Mouse (Mus musculus) embryo, embryonic 9.5 days (tissue): ENCODE results near the gene Dlg5.

Source experiments
- DNase-seq: peaks from one replicate; pipeline ENCODE4 v3.0.0-alpha.2; 2017; ENCODE audit errors: extremely low spot score

Dlg5 gene

DNA sequence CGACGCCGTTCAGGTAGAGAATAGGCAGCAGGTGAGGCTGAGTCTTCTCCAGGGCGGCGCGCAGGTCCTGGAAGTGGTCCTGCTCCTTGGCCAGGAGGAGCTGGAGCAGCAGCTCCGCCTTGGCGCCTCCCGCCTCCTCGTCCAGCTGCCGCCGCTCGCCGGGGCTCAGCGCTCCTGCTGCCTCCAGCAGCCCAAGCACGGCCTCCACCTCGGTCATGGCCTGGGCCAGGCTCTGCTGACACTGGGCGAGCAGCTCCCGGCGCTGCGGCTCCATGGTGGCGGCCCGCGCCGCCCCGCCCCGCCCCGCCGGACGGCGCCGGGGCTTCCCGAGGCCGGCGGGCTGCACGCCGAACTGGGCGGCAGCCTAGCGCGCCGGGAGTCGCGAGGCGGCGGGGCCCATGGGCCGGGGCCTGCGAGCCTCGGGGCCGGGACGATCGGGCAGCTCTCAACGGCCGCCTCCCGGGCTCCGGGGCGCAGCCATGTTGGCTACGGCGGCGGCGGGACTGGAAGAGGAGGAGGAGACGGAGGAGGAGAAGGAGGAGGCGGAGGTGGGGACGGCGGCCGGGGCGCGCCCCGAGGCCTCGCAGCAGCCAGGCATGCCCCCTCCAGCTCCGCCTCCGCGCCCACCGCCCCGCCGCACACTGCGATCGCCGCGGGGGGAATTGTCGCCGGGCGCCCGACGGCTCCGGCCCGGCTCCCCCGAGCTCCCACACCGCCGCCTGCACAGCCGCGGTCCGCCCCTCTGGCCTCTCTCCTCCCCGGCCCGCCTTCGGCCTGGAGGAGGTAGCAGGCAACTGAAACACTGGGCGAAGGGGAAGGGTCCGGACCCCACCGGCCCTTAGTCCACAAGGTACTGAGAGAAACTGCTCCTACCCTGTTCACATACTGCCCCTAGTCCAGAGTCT, at the start of gene Dlg5:
Dlg5 (minus strand) TSS at position 744 of the 905 bp plus-strand sequence.
- DNase-seq: peak; percentile 76

DNA sequence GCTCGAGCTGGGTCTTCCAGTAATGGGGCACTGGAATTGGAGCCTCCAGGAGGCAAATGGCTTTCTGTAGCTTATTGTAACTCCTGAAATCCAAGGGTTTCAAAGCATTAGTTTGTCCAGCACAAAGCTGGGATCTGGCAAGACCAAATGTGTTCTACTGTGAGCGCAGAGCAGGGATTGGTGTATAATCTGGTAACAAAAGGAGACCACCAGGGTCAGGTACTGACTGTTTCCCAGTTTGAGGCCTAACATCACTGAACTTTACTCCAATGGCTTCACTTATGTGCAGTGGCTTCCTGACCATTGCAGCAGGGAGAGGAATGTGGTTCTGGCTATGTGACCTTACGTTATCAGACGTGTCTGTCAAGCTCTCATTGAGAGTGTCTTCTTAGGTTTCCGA, 47.9 kb upstream of the Dlg5 start:
- no peak for DNase-seq

DNA sequence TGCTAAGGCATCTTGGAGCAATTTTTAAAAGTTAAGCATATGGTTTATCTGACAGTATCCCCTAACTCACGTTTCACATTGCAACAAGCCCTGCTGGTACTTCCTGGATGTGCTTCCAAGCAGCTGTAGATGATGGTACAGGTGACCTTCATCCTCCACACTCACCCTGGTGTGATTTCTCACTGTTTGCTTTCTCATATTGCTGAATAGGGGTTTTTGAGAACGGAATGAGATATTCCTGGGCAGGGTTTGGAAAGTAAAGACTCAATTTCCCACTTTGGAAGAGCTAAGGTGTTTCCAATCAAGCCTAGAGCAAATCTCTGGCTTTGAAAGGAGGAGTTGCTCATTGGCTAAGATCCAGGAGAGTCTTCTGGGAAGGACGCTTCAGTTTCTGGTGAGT, 47.2 kb upstream of the Dlg5 start, which contains the start of gene E330034G19Rik:
E330034G19Rik (plus strand) TSS at position 301 of the 400 bp plus-strand sequence.
- DNase-seq: no peak

DNA sequence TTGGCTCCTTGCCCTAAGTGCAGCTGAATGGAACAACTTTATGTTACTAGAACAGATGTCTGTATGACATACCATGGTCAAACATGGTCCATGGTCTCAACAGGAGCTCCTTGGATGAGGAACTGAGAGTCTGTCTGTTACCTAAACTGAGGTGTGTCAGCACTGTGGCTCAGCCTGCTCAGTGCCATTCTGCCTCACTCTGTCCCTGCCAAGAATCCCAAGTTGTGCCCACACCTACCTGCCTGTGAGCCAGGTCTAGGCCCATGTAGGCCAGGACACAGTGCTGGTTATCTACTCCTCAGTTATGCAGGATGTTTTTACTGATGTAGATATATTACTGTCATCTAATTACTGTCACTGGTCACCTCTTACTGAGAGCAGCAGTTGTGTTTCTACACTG, 45.0 kb upstream of the Dlg5 start:
- DNase-seq: no peak

DNA sequence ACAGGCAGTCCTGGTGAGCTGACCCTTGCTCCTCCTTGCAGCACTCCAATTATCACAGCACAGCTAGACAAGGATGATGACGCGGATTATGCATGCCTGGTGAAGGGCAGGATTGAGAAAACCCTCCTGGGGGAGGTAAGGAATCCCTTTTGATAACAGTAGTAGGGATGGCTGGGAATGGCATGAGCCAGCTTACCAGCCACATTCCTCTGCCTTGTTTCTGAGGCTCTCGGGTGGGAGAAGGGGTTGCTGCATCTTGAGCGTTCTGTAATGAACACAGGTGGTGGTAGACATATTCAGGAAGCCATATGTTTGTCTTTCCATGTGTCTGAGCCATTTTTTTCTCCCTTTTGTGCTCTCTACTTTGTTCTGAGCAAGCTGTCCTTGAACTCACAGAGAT, 40.4 kb upstream of the Dlg5 start:
- DNase-seq: no peak

DNA sequence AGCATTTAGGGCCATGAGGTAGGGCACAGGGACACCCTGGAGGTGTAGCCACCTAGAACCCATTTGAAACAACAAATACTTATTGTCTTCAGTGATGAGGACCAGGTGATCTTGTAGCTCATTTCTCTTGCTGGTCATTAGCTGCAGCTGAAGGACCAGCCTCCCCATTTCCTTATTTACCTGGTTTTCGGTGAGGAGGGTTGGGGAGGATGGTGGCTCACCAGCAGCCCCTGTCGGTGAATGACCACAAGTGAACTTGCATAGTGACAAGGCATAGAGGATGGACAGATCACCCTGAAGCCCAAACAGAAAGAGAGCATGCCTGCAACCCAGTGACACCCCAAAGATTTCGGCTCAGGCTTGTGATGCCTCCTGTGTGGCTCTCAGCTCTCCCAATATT, 36.6 kb upstream of the Dlg5 start:
- no peak for DNase-seq

DNA sequence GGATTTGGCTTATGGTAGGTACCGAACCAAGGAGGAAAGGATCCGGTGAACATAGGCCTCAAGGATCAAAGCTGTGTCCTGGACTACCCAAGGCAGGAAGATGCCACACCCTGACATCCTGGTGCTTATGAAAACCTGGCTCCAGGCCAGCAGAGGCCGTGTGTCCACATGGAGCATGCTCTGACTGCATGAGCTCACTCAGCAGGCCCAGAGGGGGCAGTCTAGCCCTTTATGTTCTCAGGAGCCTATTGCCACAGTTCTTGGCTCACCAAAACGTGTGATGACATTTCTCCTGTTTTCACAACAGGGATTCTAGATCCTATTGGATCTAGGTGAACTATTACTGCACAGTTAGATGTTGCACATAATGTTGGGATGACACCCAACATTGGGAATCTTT, 35.6 kb upstream of the Dlg5 start:
- no peak for DNase-seq

DNA sequence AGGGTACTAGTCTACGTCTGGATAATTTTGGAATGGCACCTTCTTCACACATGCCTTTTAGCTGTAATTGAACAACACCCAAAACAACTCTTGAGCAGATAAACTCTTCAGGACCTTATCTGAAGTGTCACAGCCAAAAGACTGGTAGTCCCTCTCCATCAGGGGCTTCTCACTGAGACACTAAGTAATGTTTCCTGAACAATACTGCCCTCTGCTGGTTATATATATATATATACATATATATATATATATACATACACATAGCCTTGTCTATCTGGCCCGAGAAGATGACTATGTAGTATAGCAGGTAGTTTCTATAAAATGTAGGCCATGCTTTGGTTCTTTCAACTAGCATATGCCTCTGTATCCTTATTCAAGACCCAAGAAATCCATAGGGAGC, 29.8 kb upstream of the Dlg5 start:
- DNase-seq: no peak

DNA sequence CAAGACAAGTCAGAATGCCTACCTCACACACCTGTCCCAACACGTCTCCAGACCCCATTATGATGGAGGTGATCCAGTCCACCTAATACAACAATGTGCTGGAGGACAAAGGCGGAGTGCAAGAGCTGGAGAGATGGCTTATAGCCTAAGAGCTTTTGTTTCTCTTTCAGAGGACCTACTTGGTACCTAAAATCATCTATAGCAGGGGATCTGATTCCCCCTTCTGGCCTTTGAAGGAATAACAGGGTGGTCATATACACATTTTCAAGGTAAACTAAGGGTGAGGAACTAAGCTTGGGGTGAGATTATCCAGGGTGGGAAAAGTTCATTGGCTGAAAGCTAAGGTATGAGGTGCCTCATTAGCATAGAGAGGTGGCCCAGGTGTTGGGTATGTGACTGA, 27.9 kb upstream of the Dlg5 start:
- DNase-seq: peak; percentile 36

DNA sequence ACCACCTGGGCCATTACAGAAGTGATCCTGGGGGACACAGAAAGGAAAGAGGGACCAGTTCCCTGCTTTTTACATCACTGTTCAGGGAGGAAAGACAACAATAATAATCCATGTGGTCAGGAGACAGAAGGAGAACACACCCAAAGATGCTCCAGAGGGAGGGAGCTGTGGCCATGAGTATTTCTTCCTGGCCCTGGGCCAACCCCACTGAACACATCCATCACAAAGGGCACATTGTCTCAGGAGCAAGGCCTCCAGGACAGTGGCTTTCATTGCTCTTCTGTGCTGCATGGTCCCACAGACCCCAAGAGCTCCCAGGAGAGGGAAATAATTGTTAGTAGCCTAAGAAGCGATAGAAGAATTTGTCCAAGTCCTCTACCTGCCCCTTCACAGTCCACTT, 23.9 kb upstream of the Dlg5 start:
- no peak for DNase-seq

DNA sequence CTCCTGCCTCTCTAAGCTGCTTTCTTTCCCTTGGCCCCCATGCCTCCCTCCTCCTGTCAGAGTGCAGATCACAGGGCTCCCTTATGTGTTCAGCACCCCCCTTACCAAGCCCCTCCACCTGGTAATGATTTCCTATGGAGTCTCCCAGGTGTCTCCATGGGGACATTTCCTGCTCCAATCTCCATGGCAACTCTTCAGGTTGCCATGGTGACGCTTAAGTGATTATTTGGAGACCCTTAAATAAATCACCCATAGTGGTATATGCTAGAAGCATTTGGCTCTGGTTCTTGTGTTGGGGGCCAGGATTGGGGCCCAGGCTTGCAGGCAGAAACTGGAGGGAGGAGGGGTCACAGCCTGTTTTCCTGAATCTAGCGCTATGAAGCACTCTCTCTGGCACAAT, 17.2 kb upstream of the Dlg5 start:
- DNase-seq: peak; percentile 50

DNA sequence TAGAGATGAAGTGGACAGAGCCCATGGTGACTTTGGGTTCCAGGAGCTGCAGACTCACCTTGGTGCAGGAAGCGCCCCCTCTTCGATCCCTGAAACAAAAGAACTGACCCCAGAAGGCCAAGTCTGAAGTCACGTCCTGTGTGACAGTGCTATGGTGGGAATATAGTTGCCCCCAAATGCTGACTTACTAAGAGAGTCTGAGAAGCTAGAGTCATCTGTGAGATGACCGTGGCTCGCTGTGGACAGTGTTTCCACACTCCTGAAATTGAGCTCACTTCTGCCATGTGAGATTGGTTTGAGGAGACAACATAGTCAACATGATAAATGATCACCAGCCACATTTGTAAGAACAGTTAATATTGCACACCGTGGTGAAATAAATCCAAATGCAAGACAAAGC, 16.7 kb upstream of the Dlg5 start:
- no peak for DNase-seq

DNA sequence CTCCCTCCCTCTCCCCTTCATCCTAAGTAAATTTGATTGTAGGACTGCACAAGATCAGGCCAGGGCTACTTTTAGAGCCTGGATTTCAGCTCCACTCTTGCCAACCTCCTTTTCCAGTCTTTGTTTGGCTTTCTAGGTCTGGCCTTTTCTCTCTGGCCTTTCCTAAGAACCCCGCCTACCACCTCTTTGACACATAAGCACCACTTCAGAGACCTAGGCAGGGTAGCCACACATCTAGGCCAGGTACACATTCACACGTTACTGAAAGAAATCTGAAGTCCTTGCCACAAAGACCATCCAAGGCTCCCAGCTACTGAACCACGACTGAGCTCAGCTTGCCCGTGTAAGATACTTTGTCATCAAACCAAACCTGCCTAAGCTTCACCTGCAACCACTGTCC, 14.7 kb upstream of the Dlg5 start:
- DNase-seq: no peak

DNA sequence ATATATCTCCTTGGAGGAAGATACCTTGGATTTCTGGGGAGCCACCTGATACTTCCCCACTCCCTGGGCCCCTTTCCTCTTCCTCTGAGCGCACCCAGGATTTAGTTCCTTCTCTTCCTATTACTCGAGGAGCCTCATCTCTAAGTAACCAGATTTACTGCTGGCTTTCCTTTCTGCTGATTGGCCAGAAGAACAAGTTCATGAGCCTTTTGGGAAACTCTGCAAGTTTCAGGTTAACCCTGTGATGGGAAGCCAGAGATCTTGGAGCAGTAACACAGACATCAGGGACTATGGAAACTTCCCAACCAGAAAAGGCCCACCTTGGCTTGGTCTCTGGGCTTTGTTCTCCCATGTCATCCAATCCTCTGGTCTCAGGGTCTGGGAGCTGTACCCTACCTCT, 10.2 kb upstream of the Dlg5 start:
- no peak for DNase-seq

DNA sequence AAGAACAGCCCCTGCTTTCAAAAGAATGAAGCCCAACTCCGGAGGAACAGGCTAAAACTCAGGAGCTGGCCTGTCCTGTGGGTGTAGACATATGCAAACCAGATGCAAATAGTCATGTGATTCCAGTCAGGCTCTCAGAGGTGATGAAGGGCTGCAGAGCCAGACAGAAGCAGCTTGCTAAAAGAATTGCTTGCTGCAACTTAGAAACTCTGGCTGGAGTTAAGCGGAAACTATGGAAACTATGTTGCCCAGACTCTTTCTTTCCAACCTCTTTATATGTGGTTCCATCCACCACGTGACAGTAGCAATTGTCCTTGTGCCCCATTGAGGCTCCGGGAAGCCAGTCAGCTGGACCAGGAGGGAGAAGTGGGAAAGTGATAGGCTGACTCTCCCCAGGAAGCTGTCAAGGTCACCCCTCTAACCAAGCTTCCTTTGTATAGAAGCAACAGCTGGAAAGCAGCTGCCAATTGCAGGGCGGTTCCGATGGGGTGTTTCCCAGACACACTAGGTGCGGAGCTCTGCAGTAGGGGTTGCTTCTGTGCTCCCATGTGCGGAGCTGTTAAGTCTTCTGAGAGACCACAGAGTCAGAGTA, 8.0 kb upstream of the Dlg5 start:
- DNase-seq: peak; percentile 67

DNA sequence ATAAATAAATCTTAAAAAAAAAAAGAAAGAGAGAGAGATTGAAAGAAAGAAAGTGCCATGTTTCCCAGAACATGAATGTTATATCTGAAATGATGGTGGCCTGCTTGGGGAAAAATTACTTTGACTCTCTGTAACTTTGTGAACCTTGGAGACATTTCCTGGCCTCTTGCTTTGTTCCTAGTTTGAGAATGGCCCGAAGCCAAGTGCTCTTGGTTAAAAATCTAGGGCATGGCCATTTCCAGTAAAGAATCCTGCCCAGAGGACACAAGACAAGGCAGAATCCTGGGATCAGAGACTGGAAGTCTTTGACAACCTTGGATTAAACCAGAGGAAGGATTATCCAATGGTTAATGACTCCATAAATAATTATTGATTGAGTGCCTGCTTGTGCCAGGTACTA, 5.6 kb upstream of the Dlg5 start:
- no peak for DNase-seq

DNA sequence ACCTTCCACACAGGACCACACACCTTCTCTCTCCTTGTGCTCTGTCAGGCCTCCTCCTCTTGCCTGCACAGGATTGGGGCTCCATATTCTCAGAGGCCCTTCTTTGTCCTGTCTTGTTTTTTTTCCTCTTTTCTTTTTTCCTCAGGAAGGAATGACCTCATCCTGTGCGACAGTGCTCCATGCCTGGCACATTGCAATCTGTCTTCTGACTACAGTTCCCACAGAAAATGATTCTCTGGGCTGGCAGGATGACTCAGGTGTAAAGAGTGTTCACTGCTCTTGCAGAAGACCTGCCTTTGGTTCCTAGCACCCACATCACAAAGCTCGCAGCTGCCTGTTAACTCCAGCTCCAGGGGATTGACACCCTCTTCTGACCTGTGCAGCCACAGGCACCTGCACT, 4.2 kb upstream of the Dlg5 start:
- no peak for DNase-seq

DNA sequence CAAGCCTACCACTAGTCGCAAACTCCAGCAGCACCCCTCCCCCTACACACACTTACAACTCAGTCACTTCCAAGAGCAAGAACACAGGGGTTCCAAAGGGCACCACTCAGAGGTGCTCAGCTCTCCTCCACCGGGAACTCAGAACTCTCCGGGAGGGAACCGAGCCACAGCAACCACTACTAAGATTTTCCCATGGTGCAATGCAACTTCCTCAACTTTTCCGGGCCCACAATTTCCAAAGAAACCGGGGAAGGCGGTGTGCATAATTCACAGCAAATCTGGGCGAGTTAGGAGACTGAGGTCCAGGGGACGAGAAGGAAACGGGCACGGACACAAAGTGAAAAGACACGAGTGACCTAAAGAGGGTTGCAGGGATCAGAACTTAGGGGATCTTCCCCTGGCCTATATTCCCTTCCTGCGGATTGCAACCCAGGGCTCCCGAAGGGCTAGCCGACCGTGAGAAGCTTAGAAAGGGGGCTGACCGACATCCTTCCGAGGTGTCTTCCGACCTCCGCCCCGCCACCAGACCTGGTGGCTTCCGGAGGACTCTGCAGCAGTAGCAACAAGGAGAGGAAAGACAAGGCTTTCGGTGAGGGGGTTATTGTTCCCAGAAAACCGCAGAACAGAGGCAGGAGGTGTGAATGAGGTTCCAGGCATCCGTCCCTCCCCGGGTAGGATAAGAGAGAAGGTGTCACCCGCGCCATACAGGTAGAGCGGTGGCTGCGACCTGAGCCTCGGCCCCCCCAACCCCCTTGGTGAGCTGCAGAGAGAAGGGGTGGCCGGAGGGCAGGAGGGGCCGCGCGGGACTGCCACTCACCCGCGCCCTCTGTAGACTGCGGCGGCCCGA, 1.2 kb downstream of the Dlg5 start:
- DNase-seq: peak; percentile 42

DNA sequence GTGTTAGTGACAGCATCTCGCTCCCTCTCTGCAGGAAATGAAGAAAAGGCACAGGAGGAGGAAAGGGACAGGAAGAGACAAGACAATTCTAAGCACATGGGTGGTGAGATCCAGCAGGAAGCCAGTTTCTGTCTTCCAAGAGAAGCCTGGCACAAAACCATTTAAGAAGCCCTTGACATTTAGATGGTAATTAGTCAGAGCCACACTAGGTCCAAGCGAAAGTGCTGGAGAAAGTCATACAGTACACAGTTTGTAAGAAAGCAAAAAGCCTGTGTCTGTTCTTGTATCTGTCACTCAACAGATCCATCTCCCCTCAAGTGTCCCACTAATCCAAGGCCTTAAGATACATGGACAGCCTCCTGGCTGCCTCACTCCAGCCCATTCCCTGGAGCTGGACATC, 3.7 kb downstream of the Dlg5 start:
- DNase-seq: no peak

DNA sequence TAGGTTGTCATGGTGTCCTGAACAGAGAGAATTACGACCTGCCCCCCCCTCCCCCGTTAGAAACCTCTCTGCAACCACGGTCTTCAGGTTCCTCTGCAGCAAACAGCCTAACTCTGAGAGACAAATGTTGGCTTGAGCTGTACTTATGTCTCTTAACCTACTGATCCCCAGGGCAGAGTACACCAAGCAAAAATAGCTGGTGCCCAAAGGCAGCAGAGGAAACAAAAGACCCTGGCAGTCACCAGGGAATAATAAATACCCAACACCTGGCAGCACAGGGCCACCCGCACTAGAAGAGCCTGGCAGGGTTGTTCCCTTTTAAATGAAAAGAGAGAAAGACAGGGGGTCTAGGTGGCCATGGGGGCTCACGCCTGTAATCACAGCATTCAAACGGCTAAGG, 4.9 kb downstream of the Dlg5 start:
- DNase-seq: no peak

DNA sequence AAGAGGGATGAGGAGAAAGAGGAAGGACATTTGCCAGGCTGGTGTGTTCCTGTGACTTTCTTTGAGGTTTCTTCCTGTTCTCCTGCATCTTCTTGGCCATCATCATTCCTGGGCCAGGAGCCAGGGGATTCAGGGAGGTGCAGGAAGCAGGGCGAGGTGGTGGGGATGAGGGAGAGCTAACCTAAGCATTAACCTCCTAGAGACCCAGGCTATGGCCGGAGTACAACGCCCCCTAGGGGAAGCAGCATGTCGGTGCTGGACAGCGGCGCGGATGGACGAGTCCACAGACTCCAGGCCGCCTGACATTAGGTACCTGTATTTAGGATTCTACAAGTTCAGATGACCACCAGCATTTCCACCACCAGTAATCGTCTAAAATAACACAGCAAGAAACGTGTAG, 6.1 kb downstream of the Dlg5 start:
- no peak for DNase-seq

DNA sequence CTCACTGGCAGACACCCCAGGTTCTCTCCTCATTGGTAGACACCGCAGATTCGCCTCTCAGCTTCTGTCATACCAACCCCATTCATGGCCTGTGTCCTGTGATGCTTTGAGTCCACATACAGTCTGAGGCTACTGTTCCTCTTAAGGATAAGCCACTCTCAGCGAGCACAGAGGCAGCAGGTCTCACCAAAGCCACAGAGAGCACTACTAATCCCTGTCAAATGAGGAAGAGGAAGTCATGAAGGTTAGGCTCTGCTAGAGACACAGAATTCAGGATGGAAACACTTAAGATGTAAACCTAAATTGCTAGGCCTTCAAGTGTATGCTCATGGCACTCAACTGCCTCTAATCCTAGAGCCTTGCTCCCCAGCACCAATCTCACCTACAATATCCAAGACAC, 9.8 kb downstream of the Dlg5 start:
- DNase-seq: no peak

DNA sequence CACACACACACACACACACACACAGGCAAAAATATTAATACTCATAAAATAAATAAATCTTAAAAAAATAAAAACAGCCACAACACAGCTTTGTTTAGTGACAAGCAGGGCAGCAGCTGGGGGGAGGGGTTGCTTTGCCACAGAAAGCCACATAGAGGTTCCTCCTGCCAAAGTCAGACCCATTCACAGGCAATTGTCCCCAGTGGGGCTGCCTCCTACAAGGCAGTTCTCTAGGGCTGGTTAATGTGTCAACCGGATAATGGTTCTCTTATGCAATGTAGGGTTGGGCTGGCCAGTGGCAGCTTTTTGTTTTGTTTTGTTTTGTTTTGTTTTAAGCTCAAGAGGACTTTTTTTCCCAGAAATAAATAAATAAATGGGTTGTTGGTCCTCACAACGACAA, 11.3 kb downstream of the Dlg5 start:
- no peak for DNase-seq
